Mouse (Mus musculus) thymus, postnatal 4 days (tissue): Measurements from ENCODE around the gene Trappc4.
"Not testable (repeated sequence)": the region's sequence is repeated elsewhere in the genome, so short reads cannot be mapped to it uniquely, and the experiment has no call there.

Experiments used
- DNase-seq: peaks from one replicate; pipeline ENCODE4 v3.0.0; 2021

Gene Trappc4

GRCm38 (mm10) chr9:44405011-44405410 is 2.4 kb downstream of the Trappc4 start:
- DNase-seq: no peak

- DNase-seq: no peak
These were observed 6.3 kb downstream of the Trappc4 start for GRCm38 (mm10) chr9:44401081-44401480.

- no peak for DNase-seq
These were observed 7.6 kb downstream of the Trappc4 start for GRCm38 (mm10) chr9:44399795-44400114.

GRCm38 (mm10) chr9:44399114-44399794 is 8.1 kb downstream of the Trappc4 start:
- DNase-seq: no peak

GRCm38 (mm10) chr9:44398551-44398950 is 8.8 kb downstream of the Trappc4 start:
- no peak for DNase-seq

- DNase-seq: no peak
These were observed 9.3 kb downstream of the Trappc4 start for GRCm38 (mm10) chr9:44398087-44398486.

GRCm38 (mm10) chr9:44396684-44397411 is 10.6 kb downstream of the Trappc4 start, which contains the start of gene Slc37a4:
TSS of gene Slc37a4 (plus strand) at chr9:44396852.
- peak; percentile 86 for DNase-seq

- DNase-seq: peak; percentile 81
These were observed 15.9 kb downstream of the Trappc4 start for GRCm38 (mm10) chr9:44391466-44391865.

GRCm38 (mm10) chr9:44389273-44389672 is 18.1 kb downstream of the Trappc4 start:
- peak; percentile 78 for DNase-seq

GRCm38 (mm10) chr9:44387221-44387620 is 20.2 kb downstream of the Trappc4 start:
- DNase-seq: no peak

- no peak for DNase-seq
These were observed 22.8 kb downstream of the Trappc4 start for GRCm38 (mm10) chr9:44384596-44384995.

GRCm38 (mm10) chr9:44379862-44380261 is 27.5 kb downstream of the Trappc4 start:
- DNase-seq: no peak

GRCm38 (mm10) chr9:44379054-44379834 is 28.2 kb downstream of the Trappc4 start, which contains the start of gene Hyou1:
TSS of gene Hyou1 (plus strand) at chr9:44379490.
- peak; percentile 99 for DNase-seq

- no peak for DNase-seq
These were observed 29.2 kb downstream of the Trappc4 start for GRCm38 (mm10) chr9:44378153-44378730.

- not testable (repeated sequence) for DNase-seq
These were observed 30.1 kb downstream of the Trappc4 start for GRCm38 (mm10) chr9:44377335-44377734.

GRCm38 (mm10) chr9:44376141-44376540 is 31.3 kb downstream of the Trappc4 start:
- DNase-seq: no peak

GRCm38 (mm10) chr9:44373386-44373785 is 34.0 kb downstream of the Trappc4 start:
- DNase-seq: no peak

- peak; percentile 67 for DNase-seq
These were observed 42.9 kb downstream of the Trappc4 start for GRCm38 (mm10) chr9:44364480-44364879.

GRCm38 (mm10) chr9:44361931-44362330 is 45.5 kb downstream of the Trappc4 start:
- DNase-seq: not testable (repeated sequence)

GRCm38 (mm10) chr9:44361190-44361917 is 46.0 kb downstream of the Trappc4 start, which contains the start of gene Vps11:
TSS of gene Vps11 (minus strand) at chr9:44361670.
- peak; percentile 96 for DNase-seq

- peak; percentile 49 for DNase-seq
These were observed 50.2 kb downstream of the Trappc4 start for GRCm38 (mm10) chr9:44357207-44357606.
